Mouse (Mus musculus) stomach, postnatal 0 days (tissue): ENCODE results near the gene Rxfp3.

Experiments
- CTCF ChIP-seq: IDR thresholded peaks from 2 replicates; pipeline ENCODE4 v1.5.1; 2016; ENCODE audit warnings: antibody characterized with exemption, low read depth, mild to moderate bottlenecking, moderate library complexity
- EP300 ChIP-seq: optimal IDR thresholded peaks from 2 replicates; pipeline ENCODE3; 2016; ENCODE audit warnings: antibody characterized with exemption

DNA sequence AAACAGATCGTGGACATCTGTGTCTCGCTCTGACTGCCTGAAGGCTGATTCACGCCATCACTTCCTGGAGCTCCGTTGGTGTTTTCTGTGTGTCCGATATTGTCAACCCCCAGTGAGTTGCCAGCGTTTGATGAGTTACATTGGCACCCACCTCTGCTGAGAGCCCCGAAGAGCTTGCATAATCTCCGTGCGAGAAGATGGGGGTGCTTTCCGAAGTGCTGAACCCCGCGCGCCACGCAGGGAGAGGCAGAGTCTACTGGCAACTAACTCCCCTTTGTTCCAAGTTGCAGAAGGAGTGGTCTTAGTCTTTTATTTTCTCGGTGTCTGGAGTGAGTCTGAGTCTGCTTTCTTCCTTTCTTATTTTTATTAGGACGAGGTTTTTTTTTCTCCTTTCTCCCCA, at the start of gene Rxfp3:
- TF ChIP-seq CTCF (no peak), EP300 (no peak)
